Mouse (Mus musculus) forebrain, embryonic 15.5 days (tissue): ENCODE measurements at regions not wholly inside any gene's neighbourhood (a gene's known extent, or its start where the extent isn't known, plus 50 kb on each side); places are given as distances from the start of the nearest gene placed in this dataset.

Source experiments
- ATAC-seq: fragments of 200-750 bp; cut with Nextera tagmentation; replicated peaks from 2 replicates; pipeline ENCODE4 v1.8.0; 2017; ENCODE audit warnings: mild to moderate bottlenecking, moderate TSS enrichment, moderate library complexity
- H3K27ac ChIP-seq: fragments of 300-500 bp; sonication (generic); replicated peaks from 2 replicates; pipeline ENCODE4 v1.5.1; 2015; ENCODE audit warnings: mild to moderate bottlenecking, inconsistent platforms
- H3K27me3 ChIP-seq: fragments of 300-500 bp; sonication (generic); 2 replicates; pipeline ENCODE4 v1.6.1; 2015; ENCODE audit warnings: inconsistent platforms
- H3K36me3 ChIP-seq: fragments of 300-500 bp; sonication (generic); 2 replicates; pipeline ENCODE4 v1.6.1; 2015; ENCODE audit warnings: mild to moderate bottlenecking, inconsistent platforms
- H3K4me1 ChIP-seq: fragments of 300-500 bp; sonication (generic); 2 replicates; pipeline ENCODE4 v1.6.1; 2015; ENCODE audit warnings: inconsistent platforms
- H3K4me2 ChIP-seq: fragments of 300-500 bp; sonication (generic); replicated peaks from 2 replicates; pipeline ENCODE4 v1.6.1; 2015; ENCODE audit warnings: mild to moderate bottlenecking, inconsistent platforms
- H3K4me3 ChIP-seq: fragments of 300-500 bp; sonication (generic); 2 replicates; pipeline ENCODE4 v1.5.1; 2015; ENCODE audit warnings: mild to moderate bottlenecking, inconsistent platforms
- H3K9ac ChIP-seq: fragments of 300-500 bp; sonication (generic); replicated peaks from 2 replicates; pipeline ENCODE4 v1.6.1; 2015; ENCODE audit warnings: mild to moderate bottlenecking, inconsistent platforms
- H3K9me3 ChIP-seq: fragments of 300-500 bp; sonication (generic); 2 replicates; pipeline ENCODE4 v1.6.1; 2016; ENCODE audit warnings: inconsistent platforms
- WGBS: fragments of 180-500 bp; shearing (Covaris S2); methylation state at CpG from one replicate; pipeline ENCODE4 v1.1.7; 2015; ENCODE audit warnings: mixed read lengths; 5-methylcytosine and 5-hydroxymethylcytosine counted together

DNA sequence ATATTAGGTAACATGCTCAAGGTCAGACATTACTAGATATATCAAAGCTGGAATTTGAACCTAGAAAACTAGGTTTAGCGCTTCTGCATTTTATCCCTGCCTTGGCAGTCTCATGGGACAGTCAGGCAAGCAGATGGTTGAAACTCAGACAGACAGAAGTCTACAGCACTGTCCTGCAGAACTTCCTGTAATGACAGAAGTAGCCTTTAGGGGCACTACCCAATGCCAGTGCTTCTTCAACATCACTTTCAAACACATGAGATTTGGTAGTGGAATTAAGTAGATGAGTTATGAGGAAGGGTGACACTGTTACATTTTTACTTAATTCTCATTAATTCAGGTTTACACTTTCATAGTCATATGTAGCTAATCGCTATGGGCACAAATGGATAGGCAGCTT is 330.9 kb downstream of the Epha4 start:
- WGBS, result 92% methylated on average over 2 of the region's 2 CpGs
- Histone ChIP-seq H3K4me1 (no peaks in the 10 kb centered on the region), H3K9ac (no peak overlapping the region), H3K4me2 (no peak overlapping the region), H3K4me3 (no peak overlapping the region), H3K27me3 (no peaks in the 10 kb centered on the region), H3K36me3 (no peaks in the 10 kb centered on the region), H3K27ac (no peak overlapping the region), H3K9me3 (no peaks in the 10 kb centered on the region)
- ATAC-seq, result no peak

GRCm38 (mm10) chr1:77190141-77190540 is 324.7 kb downstream of the Epha4 start:
- WGBS, result 66% methylated on average over 3 of the region's 3 CpGs

GRCm38 (mm10) chr1:77201321-77201917 is 313.5 kb downstream of the Epha4 start:
- H3K27me3 ChIP-seq, result no peaks in the 10 kb centered on the region
- no peaks in the 10 kb centered on the region for H3K4me1 ChIP-seq
- H3K36me3 ChIP-seq, result no peaks in the 10 kb centered on the region
- no peak overlapping the region for H3K4me2 ChIP-seq
- no peak overlapping the region for H3K27ac ChIP-seq
- no peak overlapping the region for H3K4me3 ChIP-seq
- no peak for ATAC-seq
- 84% methylated on average over 3 of the region's 3 CpGs for WGBS
- H3K9ac ChIP-seq, result no peak overlapping the region
- H3K9me3 ChIP-seq, result no peaks in the 10 kb centered on the region

More at GRCm38 (mm10) chr1:77190141-77190540, 324.7 kb downstream of the Epha4 start:
- Histone ChIP-seq H3K9ac (no peak overlapping the region), H3K36me3 (no peaks in the 10 kb centered on the region), H3K27me3 (no peaks in the 10 kb centered on the region), H3K27ac (no peak overlapping the region), H3K4me3 (no peak overlapping the region), H3K4me2 (no peak overlapping the region), H3K4me1 (0 out of 2 replicates have a peak, but pooled peaks cover 2% of the 10 kb centered on the region), H3K9me3 (no peaks in the 10 kb centered on the region)
- ATAC-seq, result no peak

- no peak overlapping the region for H3K4me2 ChIP-seq
- no peaks in the 10 kb centered on the region for H3K9me3 ChIP-seq
- no peak overlapping the region for H3K4me3 ChIP-seq
- no peaks in the 10 kb centered on the region for H3K36me3 ChIP-seq
- H3K9ac ChIP-seq, result no peak overlapping the region
- H3K27me3 ChIP-seq, result no peaks in the 10 kb centered on the region
- H3K4me1 ChIP-seq, result no peaks in the 10 kb centered on the region
- 86% methylated on average over 4 of the region's 4 CpGs for WGBS
- ATAC-seq, result no peak
- H3K27ac ChIP-seq, result no peak overlapping the region
Observed at GRCm38 (mm10) chr1:77202948-77203347, 311.9 kb downstream of the Epha4 start.

- H3K9ac ChIP-seq, result no peak overlapping the region
- H3K4me2 ChIP-seq, result no peak overlapping the region
- H3K36me3 ChIP-seq, result no peaks in the 10 kb centered on the region
- ATAC-seq, result no peak
- H3K9me3 ChIP-seq, result no peaks in the 10 kb centered on the region
- no peaks in the 10 kb centered on the region for H3K4me1 ChIP-seq
- no peak overlapping the region for H3K4me3 ChIP-seq
- no peak overlapping the region for H3K27ac ChIP-seq
- WGBS, result 31% methylated on average over 1 of the region's 1 CpGs
- no peaks in the 10 kb centered on the region for H3K27me3 ChIP-seq
Observed at GRCm38 (mm10) chr1:77206535-77206934, 308.4 kb downstream of the Epha4 start.

- no peaks in the 10 kb centered on the region for H3K27me3 ChIP-seq
- H3K4me3 ChIP-seq, result no peak overlapping the region
- H3K27ac ChIP-seq, result no peak overlapping the region
- no peaks in the 10 kb centered on the region for H3K9me3 ChIP-seq
- H3K4me2 ChIP-seq, result no peak overlapping the region
- WGBS, result 94% methylated on average over 3 of the region's 3 CpGs
- no peak for ATAC-seq
- H3K9ac ChIP-seq, result no peak overlapping the region
- no peaks in the 10 kb centered on the region for H3K4me1 ChIP-seq
- no peaks in the 10 kb centered on the region for H3K36me3 ChIP-seq
Observed at GRCm38 (mm10) chr1:77209395-77209794, 305.5 kb downstream of the Epha4 start.

DNA sequence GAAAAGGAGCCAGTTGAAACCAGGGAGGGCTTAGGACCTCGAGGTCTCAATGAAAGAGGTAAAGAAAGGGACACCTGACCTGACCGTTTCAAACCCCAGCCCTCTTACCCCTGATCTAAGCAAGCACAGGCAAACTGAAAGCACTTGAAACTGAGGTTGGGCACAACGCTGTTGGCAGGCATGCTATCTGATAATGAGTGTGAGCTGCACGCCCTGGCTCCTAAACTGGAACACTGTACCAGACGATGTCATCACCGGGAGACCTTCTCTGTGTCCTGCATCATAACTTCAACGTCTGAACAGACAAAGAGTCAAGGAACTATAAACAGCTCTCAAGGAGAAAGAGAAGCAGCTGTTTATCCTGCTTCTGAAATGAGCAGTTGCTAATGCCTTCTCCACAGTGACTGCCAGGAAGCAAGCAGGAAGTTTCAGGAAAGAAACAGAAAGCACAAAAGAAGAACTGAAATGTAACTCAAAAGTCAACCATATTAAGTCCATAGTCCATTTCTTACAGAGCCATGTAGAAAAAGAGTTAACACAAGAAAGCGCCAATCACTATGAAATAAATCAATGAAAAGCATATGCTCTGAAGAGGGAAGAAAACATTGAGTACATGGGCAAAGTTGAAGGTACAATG is 301.3 kb downstream of the Epha4 start:
- Histone ChIP-seq H3K27ac (no peak overlapping the region), H3K4me2 (no peak overlapping the region), H3K27me3 (no peaks in the 10 kb centered on the region), H3K36me3 (no peaks in the 10 kb centered on the region), H3K9me3 (no peaks in the 10 kb centered on the region), H3K4me1 (no peaks in the 10 kb centered on the region), H3K4me3 (no peak overlapping the region), H3K9ac (no peak overlapping the region)
- ATAC-seq, result no peak
- 41% methylated on average over 8 of the region's 8 CpGs for WGBS

DNA sequence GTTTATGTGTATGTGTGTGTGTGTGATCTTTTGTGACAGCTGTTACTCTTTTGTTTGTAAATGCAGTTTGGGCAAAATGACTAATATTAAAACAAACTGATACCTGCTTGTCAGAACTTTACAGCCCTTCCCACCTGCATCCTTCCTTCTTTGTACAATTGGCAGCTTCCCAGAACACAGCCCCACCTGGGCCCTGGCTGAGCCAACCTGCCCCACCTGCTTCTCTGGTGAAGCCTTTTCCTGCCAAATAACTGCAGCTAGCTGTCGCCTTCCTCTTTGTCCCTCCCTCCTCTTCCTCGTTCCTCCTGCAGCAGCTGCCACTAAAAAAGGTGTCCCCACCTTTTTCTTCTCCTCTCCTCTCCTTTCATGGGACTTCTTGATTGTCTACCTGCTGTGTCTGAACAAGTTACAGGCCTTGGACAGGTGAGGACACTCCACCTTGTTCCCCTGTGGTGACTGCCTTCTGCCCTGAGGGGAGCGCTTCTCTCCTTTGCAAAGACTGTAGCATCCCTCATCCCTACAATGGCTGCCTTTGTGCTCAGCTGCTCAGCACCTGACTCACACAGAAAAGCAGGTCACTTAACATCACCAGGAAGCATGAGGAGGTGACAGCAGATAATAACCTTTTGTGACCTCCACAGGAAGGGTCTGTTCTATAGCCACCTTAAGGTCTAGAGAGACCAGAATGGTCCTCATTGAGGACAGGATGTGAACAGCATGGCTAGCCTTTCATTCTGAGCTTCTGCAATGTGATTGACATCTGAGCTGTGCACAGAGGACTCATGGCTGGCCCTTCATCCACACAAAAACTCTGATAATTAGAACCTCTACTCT is 295.2 kb downstream of the Epha4 start:
- Histone ChIP-seq H3K27ac (no peak overlapping the region), H3K4me3 (no peak overlapping the region), H3K36me3 (no peaks in the 10 kb centered on the region), H3K4me1 (no peaks in the 10 kb centered on the region), H3K9me3 (no peaks in the 10 kb centered on the region), H3K9ac (no peak overlapping the region), H3K27me3 (no peaks in the 10 kb centered on the region), H3K4me2 (no peak overlapping the region)
- no peak for ATAC-seq
- WGBS, result 74% methylated on average over 3 of the region's 3 CpGs

GRCm38 (mm10) chr1:77220322-77220590 is 294.6 kb downstream of the Epha4 start:
- Histone ChIP-seq H3K9me3 (no peaks in the 10 kb centered on the region), H3K36me3 (no peaks in the 10 kb centered on the region), H3K27ac (no peak overlapping the region), H3K4me3 (no peak overlapping the region), H3K4me1 (no peaks in the 10 kb centered on the region), H3K27me3 (no peaks in the 10 kb centered on the region), H3K9ac (no peak overlapping the region), H3K4me2 (no peak overlapping the region)
- WGBS, result 81% methylated on average over 1 of the region's 1 CpGs
- ATAC-seq, result no peak

GRCm38 (mm10) chr1:77220783-77221182 is 294.1 kb downstream of the Epha4 start:
- Histone ChIP-seq H3K27me3 (no peaks in the 10 kb centered on the region), H3K36me3 (no peaks in the 10 kb centered on the region), H3K9ac (no peak overlapping the region), H3K9me3 (no peaks in the 10 kb centered on the region), H3K4me1 (no peaks in the 10 kb centered on the region), H3K4me3 (no peak overlapping the region), H3K27ac (no peak overlapping the region), H3K4me2 (no peak overlapping the region)
- ATAC-seq, result no peak
- WGBS, result 90% methylated on average over 6 of the region's 6 CpGs

DNA sequence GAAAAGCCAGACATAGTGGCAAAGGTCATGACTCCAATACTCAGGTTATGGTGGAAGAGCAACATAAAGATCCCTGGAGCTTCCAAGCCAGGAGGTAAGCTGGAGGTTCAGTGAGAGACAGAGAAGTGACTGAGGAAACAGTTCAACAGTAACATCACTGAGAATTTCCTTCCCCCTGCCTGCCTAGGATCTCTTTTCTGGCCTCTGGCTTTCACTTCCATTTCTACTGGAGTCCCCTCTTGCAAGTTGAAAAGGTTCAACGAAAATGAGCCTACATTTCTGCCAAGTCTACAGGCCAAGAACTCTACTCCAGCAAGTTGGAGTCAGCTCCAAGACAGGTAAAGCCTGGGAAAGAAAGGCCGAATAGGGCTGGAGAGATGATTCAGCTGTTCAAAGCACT is 293.0 kb downstream of the Epha4 start:
- 83% methylated on average over 2 of the region's 2 CpGs for WGBS
- Histone ChIP-seq H3K27ac (no peak overlapping the region), H3K9me3 (no peaks in the 10 kb centered on the region), H3K36me3 (no peaks in the 10 kb centered on the region), H3K27me3 (no peaks in the 10 kb centered on the region), H3K9ac (no peak overlapping the region), H3K4me1 (no peaks in the 10 kb centered on the region), H3K4me2 (no peak overlapping the region), H3K4me3 (no peak overlapping the region)
- ATAC-seq, result no peak

DNA sequence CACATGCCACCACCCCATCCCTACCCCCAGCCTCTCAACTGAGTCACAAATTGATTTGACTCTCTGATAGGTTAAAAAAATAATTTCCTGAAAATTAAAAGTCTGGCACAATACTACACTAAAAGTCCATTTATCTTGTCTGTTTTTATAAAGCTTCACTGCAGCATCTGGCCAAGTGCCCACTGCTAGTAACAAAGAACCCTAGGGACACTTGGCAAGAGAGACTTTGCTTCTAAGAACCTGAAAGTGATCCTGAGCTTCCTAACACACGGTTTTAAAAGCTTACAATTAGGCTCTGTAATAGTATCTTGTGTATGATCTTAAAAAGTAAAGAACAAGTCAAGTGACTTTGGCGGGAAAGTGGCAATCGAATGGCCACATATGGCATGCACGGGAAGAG is 288.3 kb downstream of the Epha4 start:
- Histone ChIP-seq H3K9me3 (no peaks in the 10 kb centered on the region), H3K36me3 (no peaks in the 10 kb centered on the region), H3K27me3 (no peaks in the 10 kb centered on the region), H3K9ac (no peak overlapping the region), H3K4me1 (no peaks in the 10 kb centered on the region), H3K4me3 (no peak overlapping the region), H3K27ac (no peak overlapping the region), H3K4me2 (no peak overlapping the region)
- ATAC-seq, result no peak
- WGBS, result 50% methylated on average over 4 of the region's 4 CpGs
